Mouse (Mus musculus) bone marrow, adult 2 months (tissue): ENCODE measurements around the gene Ctns. TPM values are rescaled to one million over a fixed set of nuclear protein-coding genes. Genes with fewer than 3 reads are reported as not detected.

Source experiments
- H3K27ac ChIP-seq: fragments of 200-500 bp; 2 replicates; pipeline ENCODE4 v1.5.1; 2012; ENCODE audit warnings: low read depth, mild to moderate bottlenecking, control low read depth, inconsistent platforms, low read length; ENCODE audit not compliant: control insufficient read depth, poor library complexity, insufficient read depth
- H3K4me1 ChIP-seq: fragments of 200-500 bp; 2 replicates; pipeline ENCODE4 v1.6.1; 2011; ENCODE audit warnings: low read length; ENCODE audit not compliant: control insufficient read depth, insufficient read depth
- H3K4me3 ChIP-seq: fragments of 200-500 bp; replicated peaks from 2 replicates; pipeline ENCODE3; 2011; ENCODE audit warnings: mild to moderate bottlenecking, low read depth, low read length, control low read depth; ENCODE audit not compliant: control insufficient read depth
- CTCF ChIP-seq: fragments of 200-500 bp; IDR thresholded peaks from 2 replicates; pipeline ENCODE4 v1.5.1; 2011; ENCODE audit warnings: low read length, control low read depth; ENCODE audit not compliant: control insufficient read depth, insufficient read depth
- POLR2A ChIP-seq: fragments of 200-500 bp; IDR thresholded peaks from 2 replicates; pipeline ENCODE4 v1.6.1; 2011; ENCODE audit warnings: low read depth, mild to moderate bottlenecking, control low read depth, low read length, borderline replicate concordance; ENCODE audit not compliant: control insufficient read depth
- WGBS: fragments of 180-500 bp; shearing (Covaris S2); methylation state at CpG from one replicate; pipeline ENCODE4 v1.1.7; 2018; 5-methylcytosine and 5-hydroxymethylcytosine counted together
- polyA plus RNA-seq: library from polyadenylated mRNA; stranded (reverse); fragments of >200 nt; gene quantifications from 2 replicates; pipeline ENCODE4 v1.2.4, GENCODE M21; 2011; ENCODE audit warnings: low replicate concordance; ENCODE audit not compliant: missing spikeins, insufficient read depth, insufficient read length

The Ctns gene
- polyA plus RNA-seq, 1 experiment: 10.2 TPM

DNA sequence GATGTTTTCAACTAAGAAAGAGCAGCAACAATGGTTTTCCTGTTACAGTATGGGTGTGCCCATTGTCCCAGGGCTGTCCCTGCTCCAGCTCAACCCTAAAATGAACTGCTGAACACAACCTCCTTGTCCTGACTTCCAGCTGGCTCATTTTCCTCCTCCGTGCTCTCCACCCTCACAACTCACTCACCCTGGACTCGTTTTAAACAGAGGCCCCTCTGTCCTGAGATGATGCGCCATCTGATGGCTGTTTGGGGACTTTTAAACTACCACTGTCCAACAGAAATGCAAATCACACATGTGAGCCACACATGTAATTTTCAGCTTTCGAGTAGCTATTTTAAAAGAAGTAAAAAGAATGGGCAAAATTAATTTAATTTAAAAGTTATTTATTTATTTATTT, 2.8 kb upstream of the Ctns start:
- no peak for TF ChIP-seq POLR2A
- TF ChIP-seq CTCF: no peak; the same call in 1 of the 2 replicates
- H3K27ac ChIP-seq: no peak overlapping the region
- no peak overlapping the region for H3K4me3 ChIP-seq
- H3K4me1 ChIP-seq: no peaks in the 10 kb centered on the region
- 52% methylated on average over 4 of the region's 4 CpGs for WGBS

DNA sequence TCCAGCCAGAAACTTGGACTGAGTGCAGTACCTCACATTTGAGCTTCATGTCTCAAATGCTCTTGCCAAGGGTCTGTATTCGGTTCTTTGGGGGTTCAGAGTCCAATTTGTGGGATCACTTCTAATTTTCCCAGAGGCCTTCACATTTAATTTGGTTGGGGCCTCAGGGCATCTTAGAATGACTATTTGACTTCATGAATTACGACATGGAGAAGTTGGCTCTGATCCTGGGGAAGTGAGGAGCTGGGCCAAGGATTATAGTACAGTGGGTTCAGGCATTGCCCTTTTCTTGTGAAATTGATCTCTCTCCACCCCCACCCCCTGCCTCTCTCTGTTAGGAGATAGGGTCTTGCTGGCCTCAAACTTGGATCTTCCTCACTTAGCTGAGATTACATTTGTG, 2.2 kb upstream of the Ctns start:
- 69% methylated on average over 2 of the region's 2 CpGs for WGBS
- H3K4me3 ChIP-seq: no peak overlapping the region
- no peak overlapping the region for H3K27ac ChIP-seq
- no peaks in the 10 kb centered on the region for H3K4me1 ChIP-seq
- TF ChIP-seq CTCF (no peak), POLR2A (no peak)

DNA sequence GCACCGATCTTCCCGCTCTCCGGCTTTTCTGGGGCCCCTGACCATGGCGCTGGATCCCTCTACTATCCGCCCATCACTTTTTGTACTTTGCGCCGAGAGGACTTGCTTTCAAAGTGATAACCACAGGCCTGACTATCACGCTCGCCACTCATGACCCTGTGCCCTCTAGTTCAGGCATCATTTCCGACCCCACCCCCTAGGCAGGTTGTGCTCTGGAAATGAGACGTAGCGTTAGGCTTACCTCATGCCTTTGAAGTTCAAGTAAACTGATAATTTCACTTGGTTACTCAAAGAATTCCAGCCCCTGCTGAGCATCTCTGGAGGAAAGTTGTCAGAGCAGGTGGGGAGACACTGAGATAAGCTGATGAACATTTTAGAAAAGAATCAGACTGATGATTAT, 1.0 kb upstream of the Ctns start:
- H3K4me1 ChIP-seq: no peaks in the 10 kb centered on the region
- no peak for TF ChIP-seq POLR2A
- no peak for TF ChIP-seq CTCF
- 1% methylated on average over 12 of the region's 12 CpGs for WGBS
- peak overlapping the region; percentile 92 for H3K4me3 ChIP-seq
- H3K27ac ChIP-seq: no peak overlapping the region

DNA sequence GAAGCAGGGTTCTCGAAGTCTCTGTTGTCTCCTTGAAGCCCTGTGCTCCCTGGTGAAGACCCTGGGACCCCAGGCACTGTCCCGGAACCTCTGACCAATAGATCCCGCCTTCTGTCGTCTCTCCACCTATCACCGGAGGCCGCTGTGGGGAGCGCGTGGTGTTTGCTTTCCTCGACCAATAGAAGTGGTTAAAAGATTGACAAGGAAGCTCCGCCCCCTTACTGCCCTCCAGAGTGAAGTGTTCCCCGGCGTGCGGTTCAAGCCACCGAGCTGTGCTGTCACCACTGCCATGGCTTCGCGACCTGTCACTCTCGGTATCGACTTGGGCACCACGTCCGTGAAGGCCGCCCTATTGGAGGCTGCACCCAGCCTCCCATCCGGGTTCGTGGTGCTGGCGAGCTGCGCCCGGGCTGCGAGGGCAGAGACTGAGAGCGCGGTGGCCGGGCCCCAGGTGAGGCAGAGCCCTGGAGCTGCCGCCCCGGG, 429 bp upstream of the Ctns start, which contains the start of gene Shpk:
Gene Shpk, plus strand, starts transcription at position 231 of the 483 bp plus-strand sequence.
- Histone ChIP-seq H3K27ac (peak within 1 kb of the TSS; percentile 51), H3K4me1 (no peaks in the 10 kb centered on the region)
- WGBS: under 1% methylated on average over 32 of the region's 32 CpGs

DNA sequence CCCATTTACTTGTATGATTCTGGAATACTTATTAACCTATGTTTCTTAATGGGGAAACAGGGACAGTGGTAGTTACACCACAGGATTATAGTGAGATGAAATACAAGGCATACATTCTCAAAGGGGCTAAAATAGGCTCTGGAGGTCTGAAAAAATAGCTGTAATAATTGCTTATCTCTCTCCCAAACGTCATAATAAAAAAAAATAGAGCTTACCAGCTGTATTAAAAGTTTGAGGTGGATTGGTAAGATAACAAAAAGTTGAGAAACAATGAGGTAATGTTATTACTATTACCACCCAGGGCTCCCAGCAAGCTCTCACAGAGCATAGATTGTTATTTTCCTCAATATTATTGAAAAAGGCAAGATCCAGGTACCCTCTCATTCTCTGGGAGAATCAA, 652 bp downstream of the Ctns start:
- WGBS: 5% methylated on average over 1 of the region's 1 CpGs
- TF ChIP-seq CTCF: no peak
- TF ChIP-seq POLR2A: no peak

More for the DNA sequence above, 429 bp upstream of the Ctns start, which contains the start of gene Shpk:
- peak within 1 kb of the TSS; percentile 92 for H3K4me3 ChIP-seq
- TF ChIP-seq POLR2A (peak; percentile 77; the same call in 1 of the 2 replicates), CTCF (no peak)

DNA sequence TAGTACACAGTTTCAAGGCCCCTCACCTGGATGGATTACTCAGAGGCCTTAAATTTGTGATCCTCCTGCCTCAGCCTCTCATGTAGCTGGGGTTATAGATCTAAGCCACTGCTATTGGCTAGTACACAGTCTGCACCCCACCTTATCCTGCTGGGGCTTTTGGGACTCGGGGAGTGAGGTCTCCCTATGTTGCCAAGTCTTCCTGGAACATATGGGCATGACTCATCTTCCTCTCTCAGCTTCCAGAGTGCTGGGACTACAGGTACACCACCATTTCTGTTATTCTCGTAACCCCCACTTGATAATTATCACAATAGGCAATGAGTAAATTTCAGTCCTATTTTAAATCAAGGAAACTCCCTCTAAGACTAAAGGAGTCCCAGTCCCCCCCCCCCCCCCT, 4.4 kb downstream of the Ctns start:
- WGBS: 61% methylated on average over 2 of the region's 2 CpGs
- H3K27ac ChIP-seq: no peak overlapping the region
- no peak for TF ChIP-seq POLR2A
- TF ChIP-seq CTCF: no peak

More for the DNA sequence above, 652 bp downstream of the Ctns start:
- H3K4me3 ChIP-seq: peak overlapping the region; percentile 92
- no peak overlapping the region for H3K27ac ChIP-seq
- no peaks in the 10 kb centered on the region for H3K4me1 ChIP-seq

DNA sequence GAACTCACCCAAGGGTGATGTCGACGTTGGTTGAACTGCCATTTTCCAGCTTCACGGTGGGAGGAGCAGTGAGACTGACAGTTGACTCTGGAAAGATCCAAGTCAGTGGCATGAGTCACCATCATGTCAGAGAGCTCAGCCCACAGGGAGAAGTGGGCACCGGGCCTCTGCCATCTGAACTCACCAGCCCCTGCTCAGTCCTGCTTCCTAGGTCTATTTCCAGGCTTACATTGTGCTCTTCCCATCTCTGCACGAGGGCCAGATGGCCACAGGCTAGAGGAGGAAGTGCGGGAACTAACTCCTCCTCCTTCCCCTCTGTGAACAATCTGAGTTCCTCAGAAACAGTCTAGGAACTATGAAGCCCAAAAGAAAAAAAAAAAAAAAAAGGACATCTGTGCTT, 5.8 kb downstream of the Ctns start:
- no peak for TF ChIP-seq POLR2A
- no peak for TF ChIP-seq CTCF
- H3K4me3 ChIP-seq: no peak overlapping the region
- 36% methylated on average over 6 of the region's 6 CpGs for WGBS
- no peak overlapping the region for H3K27ac ChIP-seq
- H3K4me1 ChIP-seq: no peaks in the 10 kb centered on the region; the same call in 1 of the 2 replicates

More for the DNA sequence above, 4.4 kb downstream of the Ctns start:
- Histone ChIP-seq H3K4me3 (no peak overlapping the region), H3K4me1 (no peaks in the 10 kb centered on the region; the same call in 1 of the 2 replicates)

DNA sequence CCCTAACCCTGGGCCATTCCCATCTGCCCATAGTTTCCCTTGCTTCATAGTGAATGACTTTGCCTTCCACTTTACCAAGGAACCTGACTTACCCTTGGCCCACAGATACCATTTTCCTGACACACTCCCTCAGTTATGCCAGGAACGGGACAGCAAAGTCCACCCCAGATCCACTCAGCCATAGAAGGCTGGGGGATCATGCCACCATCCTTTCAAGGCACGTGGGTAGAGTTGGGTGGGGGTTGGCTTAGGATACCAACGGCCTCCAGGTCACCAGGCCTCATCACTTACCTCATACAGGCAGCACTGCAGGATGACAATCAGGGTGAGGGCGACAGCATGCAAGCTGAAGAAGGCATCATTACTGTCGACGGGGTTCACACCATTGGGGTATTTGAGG, 11.6 kb downstream of the Ctns start:
- H3K4me3 ChIP-seq: no peak overlapping the region
- WGBS: 84% methylated on average over 6 of the region's 6 CpGs
- TF ChIP-seq POLR2A (no peak), CTCF (no peak)
- peaks cover 3% of the 10 kb centered on the region for H3K4me1 ChIP-seq
- no peak overlapping the region for H3K27ac ChIP-seq
